Mouse (Mus musculus): ENCODE measurements around the gene Rnf222. TPM values are rescaled to one million over a fixed set of nuclear protein-coding genes. Genes with fewer than 3 reads are reported as not detected.

Rnf222 gene
- polyA plus RNA-seq, 1 experiment from 2014 or later: not detected

DNA sequence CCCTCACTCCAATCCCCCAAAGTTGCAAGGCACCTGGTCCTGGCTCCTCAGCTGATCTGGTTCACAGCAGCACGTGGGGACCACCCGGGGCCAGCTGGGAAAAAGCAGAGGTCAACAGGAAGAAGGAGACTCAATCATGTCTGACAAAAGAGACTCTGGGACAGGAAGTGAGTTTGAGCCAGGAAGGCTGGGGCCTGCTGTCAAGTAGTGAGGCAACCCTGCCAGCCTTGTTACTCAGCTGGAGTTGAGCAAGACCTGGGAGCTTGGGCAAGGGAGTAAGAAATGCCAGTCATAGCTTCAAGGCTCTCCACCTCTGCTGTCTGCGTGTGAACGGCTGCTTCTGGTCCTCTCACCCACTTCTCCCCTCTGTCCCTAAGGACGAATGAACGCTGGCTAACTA lies 16.6 kb upstream of the Rnf222 start, which contains the start of gene Ndel1:
Ndel1 (minus strand) TSS at position 111 of the 400 bp plus-strand sequence.
- no peaks in the 10 kb centered on the region for H3K9me3 ChIP-seq (ENCODE audit: control insufficient read depth, low read length)
- H3K9ac ChIP-seq (ENCODE audit: low read length): no peak within 1 kb of the TSS
- no peak within 1 kb of the TSS for H3K4me3 ChIP-seq (ENCODE audit: control insufficient read depth in 1 of 2, insufficient read depth in 1 of 2, low read depth in 1 of 2, low read length in 2 of 2)
- 46% methylated on average over 6 of the region's 6 CpGs for WGBS
- no peaks in the 10 kb centered on the region for H3K27me3 ChIP-seq (ENCODE audit: control insufficient read depth, insufficient read depth, low read length)
- H3K4me1 ChIP-seq (ENCODE audit: control insufficient read depth in 2 of 2, insufficient read depth in 2 of 2, low read length in 2 of 2): peaks cover 4 to 9% of the 10 kb centered on the region in 2 experiments; a peak in 3 of 4 replicates
- no peak within 1 kb of the TSS for H3K4me2 ChIP-seq (ENCODE audit: low read length)
- no peaks in the 10 kb centered on the region for H3K36me3 ChIP-seq (ENCODE audit: control insufficient read depth, insufficient read depth, low read length)
- H3K27ac ChIP-seq (replicated peaks in 1 of 2; ENCODE audit: control insufficient read depth in 1 of 2, insufficient read depth in 1 of 2, low read depth in 2 of 2, low read length in 2 of 2): no peak within 1 kb of the TSS; a peak in 1 of 4 replicates
- ATAC-seq (ENCODE audit: insufficient number of reproducible peaks, insufficient read depth, low FRiP score, low read depth): peak; percentile 24; the same call in 1 of the 2 replicates

DNA sequence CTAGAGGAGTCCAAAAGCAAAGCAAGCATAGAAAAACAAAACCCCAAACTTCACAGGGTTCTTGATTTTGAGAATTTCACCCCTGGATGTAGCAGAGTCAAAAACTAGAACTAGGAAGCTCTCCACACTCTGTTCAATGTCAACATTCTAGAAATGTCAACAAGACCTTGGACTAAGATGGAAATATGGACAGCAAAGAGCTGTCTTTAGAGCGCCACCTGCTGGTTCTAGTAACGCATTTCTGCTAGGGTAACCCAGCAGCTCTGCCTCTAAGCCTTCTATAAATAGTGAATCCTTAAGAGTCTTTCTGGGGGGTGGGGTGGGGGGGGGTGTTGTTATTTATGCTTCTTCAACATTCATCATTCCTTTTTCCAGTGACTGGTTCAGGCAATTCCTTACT lies 13.5 kb upstream of the Rnf222 start:
- no peak overlapping the region for H3K4me3 ChIP-seq (ENCODE audit: control insufficient read depth in 1 of 2, insufficient read depth in 1 of 2, low read depth in 1 of 2, low read length in 2 of 2)
- ATAC-seq (ENCODE audit: insufficient number of reproducible peaks, insufficient read depth, low FRiP score, low read depth): no peak
- H3K27ac ChIP-seq (replicated peaks in 1 of 2; ENCODE audit: control insufficient read depth in 1 of 2, insufficient read depth in 1 of 2, low read depth in 2 of 2, low read length in 2 of 2): no peak overlapping the region
- no peak overlapping the region for H3K4me2 ChIP-seq (ENCODE audit: low read length)
- H3K27me3 ChIP-seq (ENCODE audit: control insufficient read depth, insufficient read depth, low read length): no peaks in the 10 kb centered on the region
- no peaks in the 10 kb centered on the region for H3K36me3 ChIP-seq (ENCODE audit: control insufficient read depth, insufficient read depth, low read length)
- no peaks in the 10 kb centered on the region for H3K9me3 ChIP-seq (ENCODE audit: control insufficient read depth, low read length)
- peaks cover 4 to 9% of the 10 kb centered on the region in 2 experiments; a peak in 3 of 4 replicates for H3K4me1 ChIP-seq (ENCODE audit: control insufficient read depth in 2 of 2, insufficient read depth in 2 of 2, low read length in 2 of 2)
- WGBS: 0% methylated on average over 2 of the region's 2 CpGs
- H3K9ac ChIP-seq (ENCODE audit: low read length): no peak overlapping the region

DNA sequence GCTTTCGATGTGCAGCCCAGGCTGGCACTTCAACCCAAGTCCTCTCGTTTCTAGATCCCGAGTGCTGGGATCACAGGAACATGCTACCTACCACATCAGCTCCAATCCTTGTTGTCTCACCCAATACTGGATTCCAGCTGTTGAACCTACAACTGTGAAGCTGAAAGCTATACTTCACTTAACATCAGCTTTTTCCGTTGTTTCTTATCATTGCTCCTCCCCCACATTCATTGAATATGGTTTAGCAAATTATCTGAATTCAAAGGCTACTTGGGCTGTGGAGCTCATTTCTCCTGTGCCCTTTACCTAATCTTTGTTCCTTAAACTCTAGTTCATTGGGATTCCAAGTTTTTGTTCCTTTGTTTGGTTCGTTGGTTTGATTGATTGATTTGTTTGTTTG lies 9.5 kb upstream of the Rnf222 start:
- H3K4me2 ChIP-seq (ENCODE audit: low read length): no peak overlapping the region
- ATAC-seq (ENCODE audit: insufficient number of reproducible peaks, insufficient read depth, low FRiP score, low read depth): no peak
- H3K4me1 ChIP-seq (ENCODE audit: control insufficient read depth in 2 of 2, insufficient read depth in 2 of 2, low read length in 2 of 2): peaks cover 4 to 6% of the 10 kb centered on the region in 2 experiments; a peak in 3 of 4 replicates
- no peaks in the 10 kb centered on the region for H3K27me3 ChIP-seq (ENCODE audit: control insufficient read depth, insufficient read depth, low read length)
- H3K4me3 ChIP-seq (ENCODE audit: control insufficient read depth in 1 of 2, insufficient read depth in 1 of 2, low read depth in 1 of 2, low read length in 2 of 2): no peak overlapping the region
- no peak overlapping the region for H3K27ac ChIP-seq (replicated peaks in 1 of 2; ENCODE audit: control insufficient read depth in 1 of 2, insufficient read depth in 1 of 2, low read depth in 2 of 2, low read length in 2 of 2)
- H3K36me3 ChIP-seq (ENCODE audit: control insufficient read depth, insufficient read depth, low read length): no peaks in the 10 kb centered on the region
- no peak overlapping the region for H3K9ac ChIP-seq (ENCODE audit: low read length)
- no peaks in the 10 kb centered on the region for H3K9me3 ChIP-seq (ENCODE audit: control insufficient read depth, low read length)
- 71% methylated on average over 5 of the region's 5 CpGs for WGBS

DNA sequence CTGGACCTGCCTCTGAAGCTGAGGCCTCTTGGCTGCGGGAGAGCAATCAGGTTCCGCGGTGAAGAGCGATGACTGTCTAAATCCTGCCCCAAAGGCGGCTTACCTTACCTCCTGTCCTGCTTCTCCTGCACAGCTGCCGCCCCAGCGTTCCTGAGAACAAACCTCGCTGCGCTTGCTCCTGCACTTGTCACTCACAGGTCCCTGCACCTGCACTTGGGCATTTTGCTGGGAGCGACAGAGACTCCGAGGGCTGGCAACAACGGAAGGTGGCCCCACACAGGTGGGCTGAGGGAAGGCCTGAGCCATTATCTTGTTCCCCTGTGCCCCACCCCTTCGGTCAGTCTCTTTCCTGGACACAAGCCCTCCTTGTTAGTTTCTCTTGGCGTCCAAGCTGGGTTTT lies 6.2 kb upstream of the Rnf222 start:
- no peaks in the 10 kb centered on the region for H3K36me3 ChIP-seq (ENCODE audit: control insufficient read depth, insufficient read depth, low read length)
- H3K27ac ChIP-seq (replicated peaks in 1 of 2; ENCODE audit: control insufficient read depth in 1 of 2, insufficient read depth in 1 of 2, low read depth in 2 of 2, low read length in 2 of 2): no peak overlapping the region
- WGBS: 19% methylated on average over 14 of the region's 14 CpGs
- H3K9ac ChIP-seq (ENCODE audit: low read length): peak overlapping the region; percentile 3; the same call in 1 of the 2 replicates
- no peaks in the 10 kb centered on the region for H3K27me3 ChIP-seq (ENCODE audit: control insufficient read depth, insufficient read depth, low read length)
- H3K4me3 ChIP-seq (ENCODE audit: control insufficient read depth in 1 of 2, insufficient read depth in 1 of 2, low read depth in 1 of 2, low read length in 2 of 2): no peak overlapping the region
- peak overlapping the region; percentile 32; the same call in 1 of the 2 replicates for H3K4me2 ChIP-seq (ENCODE audit: low read length)
- no peak for ATAC-seq (ENCODE audit: insufficient number of reproducible peaks, insufficient read depth, low FRiP score, low read depth)
- H3K4me1 ChIP-seq (ENCODE audit: control insufficient read depth in 2 of 2, insufficient read depth in 2 of 2, low read length in 2 of 2): peaks cover 0 to 4% of the 10 kb centered on the region in 2 experiments; a peak in 3 of 4 replicates
- H3K9me3 ChIP-seq (ENCODE audit: control insufficient read depth, low read length): no peaks in the 10 kb centered on the region

GRCm38 (mm10) chr11:68883843-68884242 lies 4.5 kb upstream of the Rnf222 start:
- no peak overlapping the region for H3K4me2 ChIP-seq (ENCODE audit: low read length)
- no peak for ATAC-seq (ENCODE audit: insufficient number of reproducible peaks, insufficient read depth, low FRiP score, low read depth)
- H3K9me3 ChIP-seq (ENCODE audit: control insufficient read depth, low read length): no peaks in the 10 kb centered on the region
- no peaks in the 10 kb centered on the region for H3K36me3 ChIP-seq (ENCODE audit: control insufficient read depth, insufficient read depth, low read length)
- H3K27ac ChIP-seq (replicated peaks in 1 of 2; ENCODE audit: control insufficient read depth in 1 of 2, insufficient read depth in 1 of 2, low read depth in 2 of 2, low read length in 2 of 2): no peak overlapping the region
- H3K4me3 ChIP-seq (ENCODE audit: control insufficient read depth in 1 of 2, insufficient read depth in 1 of 2, low read depth in 1 of 2, low read length in 2 of 2): no peak overlapping the region
- no peak overlapping the region for H3K9ac ChIP-seq (ENCODE audit: low read length)
- no peaks in the 10 kb centered on the region for H3K27me3 ChIP-seq (ENCODE audit: control insufficient read depth, insufficient read depth, low read length)
- H3K4me1 ChIP-seq (ENCODE audit: control insufficient read depth in 2 of 2, insufficient read depth in 2 of 2, low read length in 2 of 2): peaks cover 0 to 4% of the 10 kb centered on the region in 2 experiments; a peak in 3 of 4 replicates
- WGBS: 76% methylated on average over 2 of the region's 2 CpGs

- WGBS: 63% methylated on average over 5 of the region's 5 CpGs
- Histone ChIP-seq H3K9me3 (ENCODE audit: control insufficient read depth, low read length) (no peaks in the 10 kb centered on the region), H3K4me3 (ENCODE audit: control insufficient read depth in 1 of 2, insufficient read depth in 1 of 2, low read depth in 1 of 2, low read length in 2 of 2) (no peak overlapping the region), H3K36me3 (ENCODE audit: control insufficient read depth, insufficient read depth, low read length) (no peaks in the 10 kb centered on the region), H3K27me3 (ENCODE audit: control insufficient read depth, insufficient read depth, low read length) (no peaks in the 10 kb centered on the region), H3K9ac (ENCODE audit: low read length) (no peak overlapping the region), H3K4me2 (ENCODE audit: low read length) (no peak overlapping the region), H3K4me1 (ENCODE audit: control insufficient read depth in 2 of 2, insufficient read depth in 2 of 2, low read length in 2 of 2) (peaks cover 0 to 4% of the 10 kb centered on the region in 2 experiments; a peak in 3 of 4 replicates), H3K27ac (replicated peaks in 1 of 2; ENCODE audit: control insufficient read depth in 1 of 2, insufficient read depth in 1 of 2, low read depth in 2 of 2, low read length in 2 of 2) (no peak overlapping the region)
- no peak for ATAC-seq (ENCODE audit: insufficient number of reproducible peaks, insufficient read depth, low FRiP score, low read depth)
These were observed 4.0 kb upstream of the Rnf222 start for GRCm38 (mm10) chr11:68884368-68884767.

DNA sequence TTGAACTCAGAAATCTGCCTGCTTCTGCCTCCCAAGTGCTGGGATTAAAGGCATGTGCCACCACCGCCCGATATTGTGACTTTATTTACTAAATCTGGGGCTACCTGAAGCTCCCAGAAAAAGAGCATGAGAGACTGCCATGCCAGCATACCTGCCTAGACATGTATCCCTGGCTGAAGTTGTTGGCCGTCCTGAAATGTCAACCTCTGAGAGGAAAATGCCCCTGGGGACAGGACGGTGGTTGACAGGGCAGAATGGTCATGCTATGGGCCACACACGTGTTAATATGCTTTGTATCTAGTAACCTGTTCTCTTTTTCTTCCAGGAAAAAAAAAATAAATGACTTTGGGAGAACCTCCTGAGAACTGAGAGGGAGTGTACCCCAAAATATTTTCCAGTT lies 2.3 kb upstream of the Rnf222 start:
- H3K36me3 ChIP-seq (ENCODE audit: control insufficient read depth, insufficient read depth, low read length): no peaks in the 10 kb centered on the region
- no peaks in the 10 kb centered on the region for H3K9me3 ChIP-seq (ENCODE audit: control insufficient read depth, low read length)
- peaks cover 4% of the 10 kb centered on the region in 2 experiments for H3K4me1 ChIP-seq (ENCODE audit: control insufficient read depth in 2 of 2, insufficient read depth in 2 of 2, low read length in 2 of 2)
- H3K9ac ChIP-seq (ENCODE audit: low read length): no peak overlapping the region
- no peak overlapping the region for H3K4me3 ChIP-seq (ENCODE audit: control insufficient read depth in 1 of 2, insufficient read depth in 1 of 2, low read depth in 1 of 2, low read length in 2 of 2)
- ATAC-seq (ENCODE audit: insufficient number of reproducible peaks, insufficient read depth, low FRiP score, low read depth): no peak
- H3K4me2 ChIP-seq (ENCODE audit: low read length): no peak overlapping the region
- no peaks in the 10 kb centered on the region for H3K27me3 ChIP-seq (ENCODE audit: control insufficient read depth, insufficient read depth, low read length)
- no peak overlapping the region for H3K27ac ChIP-seq (replicated peaks in 1 of 2; ENCODE audit: control insufficient read depth in 1 of 2, insufficient read depth in 1 of 2, low read depth in 2 of 2, low read length in 2 of 2)
- WGBS: 83% methylated on average over 5 of the region's 5 CpGs

DNA sequence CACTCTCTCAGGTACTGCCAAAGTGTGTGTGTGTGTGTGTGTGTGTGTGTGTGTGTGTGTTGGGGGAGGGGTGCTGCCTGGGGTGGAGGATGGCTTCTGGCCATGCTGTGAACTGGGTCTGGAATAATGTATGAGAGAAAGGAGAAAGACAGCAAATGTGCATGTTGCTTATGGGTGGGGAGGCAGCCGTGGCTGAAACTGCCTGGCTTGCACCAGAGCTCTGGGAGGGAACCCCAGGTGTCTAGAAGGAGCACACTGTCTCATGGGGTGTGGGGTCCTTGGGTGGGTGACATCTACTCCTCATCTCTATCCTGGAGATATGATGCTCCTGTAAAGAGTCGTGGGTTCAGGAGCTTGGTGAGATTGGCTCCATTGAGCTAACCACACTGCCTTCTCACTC lies 300 bp downstream of the Rnf222 start:
- Histone ChIP-seq H3K9me3 (ENCODE audit: control insufficient read depth, low read length) (no peaks in the 10 kb centered on the region), H3K4me1 (ENCODE audit: control insufficient read depth in 2 of 2, insufficient read depth in 2 of 2, low read length in 2 of 2) (peaks cover 2 to 11% of the 10 kb centered on the region in 2 experiments; a peak in 2 of 4 replicates), H3K4me3 (ENCODE audit: control insufficient read depth in 1 of 2, insufficient read depth in 1 of 2, low read depth in 1 of 2, low read length in 2 of 2) (no peak overlapping the region), H3K27me3 (ENCODE audit: control insufficient read depth, insufficient read depth, low read length) (no peaks in the 10 kb centered on the region), H3K9ac (ENCODE audit: low read length) (no peak overlapping the region), H3K27ac (replicated peaks in 1 of 2; ENCODE audit: control insufficient read depth in 1 of 2, insufficient read depth in 1 of 2, low read depth in 2 of 2, low read length in 2 of 2) (no peak overlapping the region), H3K36me3 (ENCODE audit: control insufficient read depth, insufficient read depth, low read length) (no peaks in the 10 kb centered on the region), H3K4me2 (ENCODE audit: low read length) (no peak overlapping the region)
- no peak for ATAC-seq (ENCODE audit: insufficient number of reproducible peaks, insufficient read depth, low FRiP score, low read depth)
- WGBS: 83% methylated on average over 2 of the region's 2 CpGs

Data from heart, embryonic 14.5 days (tissue).